Mouse (Mus musculus) cortical plate, adult 2 months (tissue): ENCODE data around the gene Cd2bp2.

Source experiments
- CTCF ChIP-seq: fragments of 200-500 bp; IDR thresholded peaks from 2 replicates; pipeline ENCODE4 v1.5.1; 2011; ENCODE audit warnings: mild to moderate bottlenecking, control low read depth, low read length; ENCODE audit not compliant: insufficient read depth; ENCODE audit errors: extremely low read depth
- POLR2A ChIP-seq: fragments of 200-500 bp; IDR thresholded peaks from 2 replicates; pipeline ENCODE4 v1.6.1; 2011; ENCODE audit warnings: mild to moderate bottlenecking, low read length, control low read depth; ENCODE audit not compliant: insufficient read depth; ENCODE audit errors: extremely low read depth

- no peak for TF ChIP-seq POLR2A
- TF ChIP-seq CTCF, result no peak
Measured at GRCm38 (mm10) chr7:127212432-127213250, 16.8 kb upstream of the Cd2bp2 start.
